Mouse (Mus musculus) thymus, adult 2 months (tissue): ENCODE measurements at regions not wholly inside any gene's neighbourhood (a gene's known extent, or its start where the extent isn't known, plus 50 kb on each side); places are given as distances from the start of the nearest gene placed in this dataset.

Source experiments
- CTCF ChIP-seq: fragments of 200-500 bp; IDR thresholded peaks from 2 replicates; pipeline ENCODE4 v1.5.1; 2012; ENCODE audit warnings: mild to moderate bottlenecking, control low read depth, low read length, moderate library complexity, borderline replicate concordance; ENCODE audit not compliant: control insufficient read depth, poor library complexity, insufficient read depth; ENCODE audit errors: extremely low read depth
- POLR2A ChIP-seq: fragments of 200-500 bp; IDR thresholded peaks from 2 replicates; pipeline ENCODE4 v1.6.1; 2012; ENCODE audit warnings: mild to moderate bottlenecking, low read length, control low read depth, moderate library complexity; ENCODE audit not compliant: control insufficient read depth, poor library complexity, insufficient read depth; ENCODE audit errors: extremely low read depth

- TF ChIP-seq POLR2A (no peak), CTCF (no peak)
These were observed 250.1 kb downstream of the Klf5 start for GRCm38 (mm10) chr14:99548363-99549248.
